Mouse (Mus musculus): ENCODE results near the gene Necap1.

Necap1 gene

DNA sequence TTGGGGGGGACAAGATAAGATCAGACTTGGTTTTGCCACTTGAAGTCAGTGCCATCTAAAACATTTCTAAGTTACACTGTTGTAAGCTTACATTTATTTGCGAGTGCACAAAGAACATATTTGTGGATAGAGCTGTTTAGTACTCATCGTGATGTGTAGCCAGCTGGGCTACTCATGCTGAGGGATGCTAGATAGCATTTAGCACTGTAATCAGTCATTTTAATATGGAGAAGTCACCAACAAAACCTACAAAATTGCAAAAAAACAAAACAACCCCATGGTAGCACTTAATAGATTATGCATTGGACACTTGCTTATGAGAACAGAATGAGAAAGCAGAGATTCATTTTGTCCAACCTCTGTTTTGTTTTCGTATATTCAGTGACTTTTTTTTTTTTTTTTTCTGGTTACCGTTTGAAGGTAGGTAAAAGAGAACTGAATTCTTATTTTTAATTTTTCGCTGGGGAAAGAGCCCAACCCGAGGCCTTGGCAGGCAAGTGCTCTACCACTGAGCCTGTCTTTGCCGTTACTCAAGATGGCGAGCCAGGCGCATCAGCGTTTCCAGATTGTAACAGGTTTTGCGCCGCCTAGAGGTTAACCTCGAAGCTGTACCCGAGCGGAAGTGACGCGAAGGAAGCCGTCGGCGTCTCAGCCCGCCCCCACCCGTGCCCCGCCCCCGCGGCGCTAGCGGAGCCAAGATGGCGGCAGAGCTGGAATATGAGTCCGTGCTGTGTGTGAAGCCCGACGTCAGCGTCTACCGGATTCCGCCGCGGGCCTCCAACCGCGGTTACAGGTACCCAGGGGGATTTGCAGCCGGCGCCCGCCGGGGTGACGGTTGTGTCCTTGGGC lies at the start of gene Necap1:
TSS of gene Necap1 (plus strand) at position 604 of the 849 bp plus-strand sequence.
- DNase-seq (ENCODE audit: low spot score) = peak; percentile 97

DNA sequence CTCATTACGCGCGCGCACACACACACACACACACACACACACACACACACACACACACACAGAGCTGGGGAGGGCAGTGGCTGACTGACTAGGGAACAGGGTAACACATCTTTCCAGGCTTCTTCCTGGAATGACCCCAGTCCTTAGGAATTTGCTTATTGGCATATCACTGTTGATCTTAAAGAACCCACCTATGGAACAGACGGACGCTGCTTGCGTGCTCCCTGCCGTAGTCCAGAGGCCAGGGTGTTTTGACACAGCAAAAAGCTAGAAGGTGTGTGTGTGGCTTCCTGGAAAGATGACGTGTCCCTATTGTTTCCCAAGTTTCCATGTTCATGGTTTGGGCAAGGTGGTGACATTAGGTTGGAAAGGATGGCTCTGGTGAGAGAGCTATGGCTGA lies 49.1 kb upstream of the Necap1 start:
- no peak for DNase-seq (ENCODE audit: low spot score)

DNA sequence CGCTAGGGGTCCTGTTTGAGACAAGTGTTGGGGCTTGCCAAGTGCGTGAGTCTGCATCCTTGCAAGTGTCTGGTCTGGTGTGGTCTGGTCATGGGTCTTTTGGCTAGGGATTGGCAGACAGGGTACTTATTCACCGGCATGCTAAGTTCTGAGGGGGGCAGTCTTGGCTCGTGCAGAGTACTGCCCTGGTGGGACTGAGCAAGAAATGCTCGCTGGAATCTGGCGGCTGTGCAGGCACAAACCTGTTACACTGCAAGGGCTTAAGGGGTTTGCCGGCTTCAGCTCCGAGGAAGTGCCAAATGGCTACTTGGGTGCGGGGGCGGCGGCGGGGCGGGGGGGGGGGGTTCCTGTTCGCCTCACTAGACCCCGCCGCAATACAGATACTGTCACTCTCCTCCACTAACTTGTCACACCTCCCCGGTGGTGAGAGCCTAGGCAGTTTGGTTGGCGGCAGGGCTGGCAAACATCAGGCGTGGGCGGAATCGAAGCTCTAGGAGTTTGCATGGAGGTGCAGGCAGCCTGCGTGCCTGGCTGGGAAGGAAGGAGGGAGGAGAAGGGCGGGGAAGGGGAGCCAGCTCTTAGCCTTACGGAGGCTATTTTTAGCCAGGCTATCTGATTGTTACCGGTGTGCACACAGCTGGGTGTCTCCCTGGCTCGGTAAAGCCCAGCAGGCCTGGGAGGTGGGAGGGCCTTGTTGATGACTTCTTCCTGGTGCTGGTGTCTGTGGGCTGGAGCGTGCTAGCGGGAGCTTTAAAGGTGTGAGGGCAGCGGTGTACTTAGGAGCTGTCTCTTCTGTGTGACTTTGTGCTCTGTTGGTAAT lies 48.1 kb upstream of the Necap1 start:
- peak; percentile 77 for DNase-seq (ENCODE audit: low spot score)

DNA sequence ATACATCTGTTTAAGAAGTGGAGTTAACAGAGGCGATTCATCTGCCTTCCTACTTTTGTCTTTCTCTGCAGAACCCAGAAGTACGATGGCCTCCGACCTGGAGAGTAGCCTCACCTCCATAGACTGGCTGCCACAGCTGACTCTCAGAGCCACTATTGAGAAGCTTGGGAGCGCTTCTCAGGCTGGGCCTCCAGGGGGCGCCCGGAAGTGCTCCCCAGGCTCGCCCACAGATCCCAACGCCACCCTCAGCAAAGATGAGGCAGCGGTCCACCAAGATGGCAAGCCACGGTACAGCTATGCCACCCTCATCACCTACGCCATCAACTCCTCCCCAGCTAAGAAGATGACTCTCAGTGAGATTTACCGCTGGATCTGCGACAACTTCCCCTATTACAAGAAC lies 46.2 kb upstream of the Necap1 start:
- DNase-seq (ENCODE audit: low spot score) = peak; percentile 25

DNA sequence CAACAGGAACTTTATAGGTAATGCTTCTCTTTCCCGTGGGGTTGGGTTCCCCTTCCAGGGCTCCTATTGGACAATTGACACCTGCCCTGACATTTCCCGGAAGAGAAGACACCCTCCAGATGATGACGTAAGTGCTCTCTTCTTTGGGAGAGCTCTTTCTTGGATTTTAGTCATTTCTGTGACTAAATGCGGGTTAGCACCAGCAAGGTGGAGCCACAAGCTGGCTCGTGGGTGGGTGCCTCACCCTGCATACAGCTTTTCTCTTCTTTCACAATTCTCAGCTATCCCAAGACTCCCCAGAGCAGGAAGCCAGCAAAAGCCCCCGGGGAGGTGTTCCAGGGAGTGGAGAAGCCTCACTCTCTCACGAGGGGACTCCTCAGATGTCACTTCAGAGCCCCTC lies 41.4 kb upstream of the Necap1 start:
- no peak for DNase-seq (ENCODE audit: low spot score)

DNA sequence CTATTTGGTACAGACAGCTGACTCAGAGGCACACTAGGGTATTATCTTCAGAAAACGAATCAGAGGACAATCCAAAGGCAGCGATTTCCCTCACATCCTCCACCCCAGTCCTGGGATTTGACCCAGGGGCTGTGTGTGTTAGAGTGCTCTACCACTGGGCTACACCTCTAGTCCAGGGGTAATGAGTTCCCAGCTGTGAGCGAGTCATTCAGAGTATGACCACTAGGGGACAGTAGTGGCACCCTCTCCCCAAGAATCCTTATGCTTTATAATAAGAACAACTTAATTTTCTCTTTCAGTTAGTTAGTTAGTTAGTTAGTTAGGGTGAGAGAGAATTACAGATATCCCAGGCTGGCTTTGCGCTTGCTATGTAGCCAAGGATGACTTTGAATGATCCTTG lies 39.9 kb upstream of the Necap1 start:
- peak; percentile 61 for DNase-seq (ENCODE audit: low spot score)

DNA sequence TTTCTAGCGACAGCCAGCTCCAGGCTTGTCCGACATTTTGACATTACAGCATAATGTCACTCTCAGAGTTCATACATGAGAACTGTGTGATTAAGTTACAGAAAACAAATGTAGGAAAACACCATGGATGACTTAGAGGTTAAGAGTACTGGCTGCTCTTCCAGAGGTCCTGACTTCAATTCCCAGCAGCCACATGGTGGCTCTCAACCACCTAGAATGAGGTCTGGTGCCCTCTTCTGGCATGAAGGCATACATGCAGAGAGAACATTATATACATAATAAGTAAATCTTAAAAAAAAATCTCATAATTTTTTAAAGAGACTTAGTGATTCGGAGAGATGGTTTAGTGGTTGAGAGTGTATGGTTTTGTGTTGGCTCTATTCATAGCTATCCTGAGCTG lies 37.3 kb upstream of the Necap1 start:
- no peak for DNase-seq (ENCODE audit: low spot score)

DNA sequence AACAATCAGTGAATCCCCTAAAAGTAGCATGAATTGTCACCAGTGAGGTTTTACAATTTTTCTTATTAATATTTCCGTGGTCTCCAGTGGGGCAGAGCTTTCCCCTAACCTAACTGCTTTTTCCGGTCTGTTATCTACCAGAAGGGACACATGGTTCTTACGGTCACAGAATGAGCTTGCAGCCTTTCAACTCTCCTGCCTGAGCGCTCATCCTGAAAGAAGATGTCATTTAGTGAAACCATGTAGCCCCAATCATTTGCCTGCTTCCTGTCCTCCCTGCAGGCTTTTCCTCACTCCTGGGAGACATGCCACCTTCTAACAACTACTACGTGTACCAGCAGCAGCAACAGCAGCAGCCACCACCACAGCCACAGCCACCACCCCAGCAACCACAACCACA lies 36.7 kb upstream of the Necap1 start:
- DNase-seq (ENCODE audit: low spot score) = no peak

DNA sequence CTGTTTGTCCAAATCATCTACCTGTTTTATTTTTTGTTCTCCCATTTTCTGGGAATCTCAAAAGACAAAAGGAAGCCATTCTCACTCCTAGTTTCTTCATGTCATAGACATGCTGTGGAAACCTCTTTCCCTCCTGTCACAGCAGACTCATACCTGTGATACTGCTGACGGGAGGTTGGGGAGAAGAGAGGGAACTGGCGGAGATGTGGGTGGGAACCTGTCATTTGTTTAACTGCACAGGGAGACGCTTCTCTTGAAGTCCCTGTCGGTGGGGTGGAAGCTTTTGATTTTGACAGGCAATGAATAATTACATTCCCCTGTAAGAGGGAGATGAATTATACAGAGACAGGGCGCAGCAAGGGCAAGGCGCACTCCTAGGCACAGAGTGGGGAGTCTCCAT lies 30.5 kb upstream of the Necap1 start:
- DNase-seq (ENCODE audit: low spot score) = no peak

DNA sequence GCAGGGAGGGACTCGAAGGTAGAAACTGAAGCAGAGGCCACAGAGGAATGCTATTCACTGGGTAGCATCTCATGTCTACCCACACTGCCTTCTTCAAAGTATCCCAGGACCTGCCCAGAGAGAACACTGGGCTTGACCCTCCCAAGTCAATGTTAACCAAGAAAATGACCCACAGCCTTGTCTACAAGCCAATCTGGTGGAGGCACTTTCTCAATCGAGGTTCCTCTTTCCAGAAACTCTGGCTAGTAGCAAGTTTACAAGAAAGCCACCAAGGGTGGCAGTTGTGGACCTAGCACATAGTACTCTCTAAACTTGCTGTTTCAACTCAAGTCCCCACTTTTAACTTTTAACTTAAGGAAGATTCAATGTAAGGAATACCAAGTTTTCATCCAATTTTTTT lies 21.6 kb upstream of the Necap1 start:
- DNase-seq (ENCODE audit: low spot score) = no peak

DNA sequence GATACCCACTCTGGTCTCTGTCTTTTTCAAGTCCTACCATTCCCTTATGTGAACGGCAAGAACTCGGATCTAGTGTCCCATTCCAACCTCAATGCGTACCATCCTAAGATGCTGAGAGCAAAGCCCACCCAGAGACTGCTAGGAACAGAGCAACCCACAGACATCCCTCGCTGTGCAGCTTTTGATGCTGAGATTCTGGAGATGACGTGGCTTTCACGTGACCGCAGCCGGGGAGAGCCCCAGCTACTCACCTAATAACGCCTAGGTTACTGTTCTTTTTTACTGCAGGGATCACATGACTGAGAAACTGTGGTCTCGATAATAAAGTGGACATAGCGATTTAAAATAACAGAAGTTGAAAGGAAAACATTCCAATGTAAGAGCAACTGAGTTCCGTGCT lies 19.7 kb upstream of the Necap1 start:
- DNase-seq (ENCODE audit: low spot score) = no peak

DNA sequence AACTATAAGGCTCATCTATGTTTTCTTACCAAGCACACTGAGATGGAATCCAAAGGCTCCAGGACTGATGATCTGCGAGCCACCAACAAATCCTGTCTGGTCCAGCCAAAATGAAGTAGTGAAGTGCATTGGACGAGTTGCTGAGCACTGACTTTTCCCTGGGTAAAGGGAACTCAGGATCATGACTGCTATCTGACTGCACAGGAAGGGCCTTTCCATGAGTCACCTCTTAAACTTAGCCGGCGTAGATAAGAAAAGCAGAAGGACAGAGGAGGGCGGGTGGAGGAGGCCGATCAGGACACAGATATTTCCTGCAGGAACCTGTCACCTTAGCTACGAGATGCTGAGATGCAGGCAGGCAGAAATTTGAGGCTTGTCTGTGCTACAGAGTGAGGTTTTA lies 18.3 kb upstream of the Necap1 start, which contains the start of gene C3ar1:
TSS of gene C3ar1 (minus strand) at position 207 of the 400 bp plus-strand sequence.
- no peak for DNase-seq (ENCODE audit: low spot score)

DNA sequence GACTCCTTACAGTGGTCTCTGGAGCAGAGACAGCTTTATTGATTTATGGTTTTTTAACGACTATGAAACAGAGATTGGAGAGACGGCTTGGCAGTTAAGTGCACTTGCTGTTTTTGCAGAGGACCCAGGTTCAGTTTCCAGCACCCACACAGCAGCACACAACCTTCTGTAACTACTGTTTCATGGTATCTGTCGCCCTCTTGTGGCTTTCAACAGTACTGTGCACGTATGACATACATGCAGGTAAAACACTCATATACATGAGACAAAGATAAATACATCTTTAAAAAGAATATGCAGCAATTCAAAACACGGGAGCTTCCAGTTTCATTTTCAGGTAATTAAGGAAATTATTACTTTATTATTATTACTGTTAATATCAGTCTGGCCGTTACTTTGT lies 11.8 kb upstream of the Necap1 start:
- no peak for DNase-seq (ENCODE audit: low spot score)

DNA sequence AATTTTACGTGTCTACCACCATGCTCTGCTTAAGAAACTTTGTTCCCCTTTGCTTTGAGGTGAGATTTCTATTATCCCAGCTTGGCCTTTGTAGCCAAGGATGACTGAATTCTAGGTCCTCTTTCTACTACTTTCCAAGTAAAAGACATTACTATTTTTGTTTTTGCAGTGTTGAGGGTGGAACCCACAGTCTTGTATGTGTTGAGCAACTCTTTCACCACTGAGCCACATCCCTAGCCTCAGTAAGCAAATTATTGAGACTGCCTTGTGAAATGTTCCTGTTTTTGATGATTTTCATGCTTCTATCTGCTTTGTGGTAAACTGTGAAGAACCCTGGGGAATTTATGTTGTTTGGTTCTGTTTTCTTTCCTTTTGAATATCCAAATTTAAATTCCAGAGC lies 11.4 kb upstream of the Necap1 start:
- peak; percentile 39 for DNase-seq (ENCODE audit: low spot score)

DNA sequence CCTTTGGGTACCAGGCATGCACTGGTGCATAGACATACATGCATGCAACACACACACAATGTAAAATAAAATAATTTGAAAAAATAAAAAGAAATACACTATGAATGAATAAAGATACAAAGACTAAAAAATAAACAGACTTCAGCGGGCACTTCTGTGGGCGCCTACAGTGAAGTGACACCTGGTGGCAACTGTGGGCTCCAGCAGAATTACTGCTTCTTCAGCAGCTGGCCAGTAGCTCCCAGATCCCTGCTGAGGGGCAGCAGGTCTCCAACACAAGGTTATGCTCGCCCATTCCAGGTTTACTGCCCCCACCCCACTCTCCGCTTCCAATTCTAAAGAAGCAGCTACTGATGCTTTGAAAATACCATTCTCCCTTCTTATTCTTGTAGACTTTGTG lies 6.4 kb upstream of the Necap1 start:
- no peak for DNase-seq (ENCODE audit: low spot score)

DNA sequence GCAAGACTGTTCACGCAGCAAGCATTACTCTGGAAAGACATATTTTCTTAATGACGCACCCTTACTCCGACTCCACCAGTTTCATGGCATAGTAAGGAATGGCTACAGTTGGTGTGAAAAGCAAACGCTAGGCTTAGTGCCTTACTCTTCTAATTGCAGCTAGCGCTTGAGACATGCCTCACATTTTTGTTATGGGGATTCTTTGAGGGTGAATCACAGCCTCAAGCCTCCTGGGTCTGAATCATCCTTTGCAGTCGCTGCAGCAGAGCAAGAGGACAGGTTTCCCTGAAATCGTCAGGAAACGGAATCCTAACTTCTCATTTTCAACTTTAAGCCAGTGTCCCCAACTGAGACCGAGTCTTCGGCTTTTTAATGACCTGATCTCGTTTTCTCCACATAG lies 4.4 kb upstream of the Necap1 start:
- no peak for DNase-seq (ENCODE audit: low spot score)

DNA sequence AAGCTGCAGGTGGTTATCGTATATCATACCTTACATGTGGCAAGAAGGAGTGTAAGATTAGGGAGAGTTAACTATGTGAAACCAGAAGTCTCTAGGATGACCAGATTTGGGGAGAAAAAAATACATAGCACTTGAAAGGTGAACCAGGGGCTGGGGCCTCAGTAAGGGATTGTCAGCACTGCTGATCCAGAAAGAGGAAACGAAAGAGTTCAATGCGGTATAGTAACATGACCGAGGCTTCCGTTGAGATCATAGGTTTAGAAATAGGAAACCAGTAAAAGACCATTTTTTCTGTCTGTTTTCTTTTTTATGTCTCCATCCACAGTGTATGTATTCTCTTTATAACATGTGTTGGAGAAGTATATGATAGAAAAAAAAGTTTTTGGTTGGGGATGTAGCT lies 1.5 kb upstream of the Necap1 start:
- peak; percentile 59 for DNase-seq (ENCODE audit: low spot score)

DNA sequence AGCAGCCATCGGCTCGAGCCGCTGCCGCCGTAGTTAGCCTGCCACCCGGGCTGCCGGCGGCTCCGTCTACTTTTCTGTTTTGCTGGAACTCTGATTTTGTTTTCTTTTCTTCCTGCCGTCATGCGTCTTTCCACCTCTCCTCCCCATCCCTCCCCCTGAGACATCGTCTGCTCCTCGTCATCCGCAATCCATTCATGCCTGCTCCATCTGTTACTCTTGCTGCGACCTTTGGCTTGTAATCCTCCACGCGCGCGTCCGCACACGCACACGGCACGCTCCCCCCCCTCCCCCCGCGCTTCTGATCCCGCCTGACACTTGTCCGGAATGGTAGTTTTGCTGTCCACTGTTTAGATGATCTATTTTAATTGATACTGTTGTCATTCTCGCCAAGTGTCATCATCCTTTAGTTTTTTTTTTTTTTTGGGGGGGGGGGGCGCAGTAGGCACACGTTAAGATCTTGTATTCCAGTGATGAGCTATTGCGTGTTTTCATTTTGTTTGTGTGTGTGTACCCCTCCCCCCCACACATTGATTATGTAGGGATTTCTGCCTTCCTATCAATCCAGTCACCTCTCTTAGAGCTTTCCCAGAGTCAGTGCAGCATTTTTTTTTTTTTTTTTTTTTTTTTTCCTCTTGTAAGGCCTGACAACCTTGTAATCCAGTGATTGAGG lies 581 bp downstream of the Necap1 start:
- no peak for DNase-seq (ENCODE audit: low spot score)

DNA sequence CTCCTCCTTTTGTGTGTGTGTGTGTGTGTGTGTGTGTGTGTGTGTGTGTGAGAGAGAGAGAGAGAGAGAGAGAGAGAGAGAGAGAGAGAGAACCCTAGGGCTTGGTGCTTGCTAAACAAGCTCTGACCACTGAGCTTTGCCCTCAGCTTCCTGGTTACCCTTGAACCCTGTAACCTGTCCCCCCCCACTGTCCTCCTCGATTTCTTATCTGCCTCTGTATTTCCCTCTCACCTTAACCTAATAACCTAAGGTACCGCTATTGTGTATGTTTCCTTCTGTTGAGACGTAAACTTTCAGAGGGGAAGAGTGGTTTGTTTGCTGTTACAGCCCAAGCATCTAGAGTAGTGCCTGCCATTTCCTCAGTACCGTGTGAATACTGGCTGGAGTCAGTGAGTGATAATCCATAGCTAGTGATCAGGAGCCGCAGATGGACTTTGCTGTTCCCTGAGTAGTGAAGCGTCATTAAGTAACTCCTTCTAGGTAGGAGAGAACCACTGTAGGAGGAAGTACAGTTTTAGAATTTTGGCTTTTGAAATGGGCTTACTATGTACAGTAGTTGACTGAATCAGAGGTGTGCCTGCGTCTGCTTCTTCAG lies 5.0 kb downstream of the Necap1 start:
- DNase-seq (ENCODE audit: low spot score) = no peak

DNA sequence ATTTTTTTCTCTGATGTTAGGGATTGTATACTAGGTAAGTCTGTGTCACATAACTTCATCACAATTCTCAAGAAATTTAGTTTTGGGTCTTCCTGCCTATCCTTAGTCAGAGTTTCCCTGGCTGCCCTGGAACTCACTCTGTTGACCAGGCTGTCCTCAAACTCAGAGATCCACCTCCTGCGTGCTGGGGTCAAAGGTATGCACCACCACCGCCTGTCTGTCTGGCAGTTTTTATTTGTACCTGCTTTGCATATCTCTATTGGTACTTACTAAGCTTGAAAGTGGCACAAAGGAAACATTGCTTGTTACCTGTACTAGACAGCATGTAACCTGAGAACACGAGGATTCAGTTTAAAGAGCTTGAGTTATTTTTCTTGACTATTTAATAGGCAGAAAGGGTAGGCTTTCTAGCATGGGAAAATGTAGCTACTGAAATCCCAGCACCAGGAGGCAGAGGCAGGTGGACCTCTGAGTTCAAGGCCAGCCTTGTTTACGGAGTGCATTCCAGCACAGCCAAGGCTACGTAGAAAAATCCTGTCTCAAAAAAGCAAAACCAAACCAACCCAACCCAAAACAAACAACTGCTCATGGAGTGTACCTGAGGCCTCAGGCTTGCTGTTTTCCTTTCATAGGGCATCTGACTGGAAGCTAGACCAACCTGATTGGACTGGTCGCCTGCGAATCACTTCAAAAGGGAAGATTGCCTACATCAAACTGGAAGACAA lies 5.7 kb downstream of the Necap1 start:
- DNase-seq (ENCODE audit: low spot score) = no peak

DNA sequence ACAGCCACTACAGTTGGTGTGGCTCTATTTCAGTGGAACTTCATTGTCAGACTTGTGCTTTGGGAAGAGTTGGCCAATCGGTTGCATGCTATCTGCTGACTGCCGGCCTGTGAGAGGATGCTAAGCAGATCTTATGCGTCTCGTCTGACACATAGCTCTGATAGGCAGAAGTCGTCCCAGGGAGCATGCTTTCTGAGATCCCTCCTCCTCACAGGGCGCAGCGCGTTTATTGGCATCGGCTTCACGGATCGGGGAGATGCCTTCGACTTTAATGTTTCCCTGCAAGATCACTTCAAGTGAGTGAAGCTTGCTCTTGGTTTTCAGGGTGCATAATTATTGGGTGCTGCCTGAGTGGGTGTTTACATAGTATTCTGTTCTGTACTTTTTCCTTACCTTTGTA lies 7.0 kb downstream of the Necap1 start:
- DNase-seq (ENCODE audit: low spot score) = no peak

DNA sequence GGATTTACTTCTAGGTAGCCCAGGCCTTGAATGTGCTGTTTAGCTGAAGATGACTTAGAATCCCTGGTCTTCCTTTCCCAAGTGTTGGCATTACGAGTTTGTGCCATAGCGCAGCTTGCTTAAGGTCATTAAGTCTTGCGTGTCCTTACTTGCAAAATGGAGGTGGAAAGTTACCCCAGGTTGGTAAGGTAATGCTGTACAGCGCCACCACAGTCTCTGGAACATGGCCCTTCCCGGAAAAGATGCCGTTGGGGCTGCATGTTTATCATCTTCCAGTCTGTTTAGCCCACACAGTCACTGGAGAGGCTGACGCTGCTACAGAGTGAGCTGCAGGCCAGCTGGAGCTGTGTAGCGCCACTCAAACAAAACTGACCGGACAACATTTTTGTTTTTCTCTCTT lies 9.3 kb downstream of the Necap1 start:
- no peak for DNase-seq (ENCODE audit: low spot score)
